Mouse (Mus musculus): ENCODE results near the gene Trim65.

DNA sequence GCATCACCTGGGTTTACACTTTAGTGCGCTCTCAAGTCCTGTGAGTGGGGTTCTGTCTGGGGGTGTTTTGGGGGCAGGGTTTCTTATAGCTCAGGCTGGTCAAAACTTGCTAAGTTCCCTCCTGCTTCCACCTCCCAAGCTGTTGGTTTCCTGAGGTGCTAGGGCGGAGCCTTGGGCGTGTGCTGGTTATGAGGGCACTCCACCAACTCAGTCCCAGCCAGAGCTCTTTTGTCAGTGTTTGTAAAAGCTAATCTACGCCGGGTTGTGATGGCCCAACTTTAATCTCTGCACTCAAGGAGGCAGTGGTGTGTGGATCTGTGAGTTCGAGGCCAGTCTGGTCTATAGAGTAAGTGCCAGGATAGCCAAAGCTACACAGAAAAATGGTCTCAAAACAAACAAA lies 46.8 kb downstream of the Trim65 start:
- TF ChIP-seq POLR2A (IDR thresholded peaks at IDR 0.05; ENCODE audit: control insufficient read depth, low read depth, low read length) (no peak), CTCF (IDR thresholded peaks at IDR 0.05; ENCODE audit: control insufficient read depth, insufficient read depth, insufficient replicate concordance, low read depth, low read length) (no peak)

All from testis, adult 2 months (tissue).